Mouse (Mus musculus) midbrain, embryonic 14.5 days (tissue): ENCODE data around the gene Rpl38. TPM values are rescaled to one million over a fixed set of nuclear protein-coding genes. Genes with fewer than 3 reads are reported as not detected.
A peak's percentile ranks its signal among the peaks of the same experiment; 100 is the strongest.
"Not testable (repeated sequence)": the region's sequence is repeated elsewhere in the genome, so short reads cannot be mapped to it uniquely, and the experiment has no call there.

Experiments used
- ATAC-seq: fragments of 200-750 bp; cut with Nextera tagmentation; 2 replicates; pipeline ENCODE4 v1.8.0; 2017; ENCODE audit warnings: moderate number of reproducible peaks, moderate library complexity; ENCODE audit not compliant: low FRiP score, low TSS enrichment
- DNase-seq: peaks from one replicate; pipeline ENCODE4 v3.0.0-alpha.2; 2015
- H3K27ac ChIP-seq: fragments of 300-500 bp; sonication (generic); replicated peaks from 2 replicates; pipeline ENCODE4 v1.5.1; 2014; ENCODE audit warnings: mild to moderate bottlenecking, low read depth, low read length, moderate library complexity
- H3K27me3 ChIP-seq: fragments of 300-500 bp; sonication (generic); 2 replicates; pipeline ENCODE4 v1.6.1; 2014; ENCODE audit warnings: low read length, control low read depth, mixed read lengths; ENCODE audit not compliant: control insufficient read depth, insufficient read depth
- H3K36me3 ChIP-seq: fragments of 300-500 bp; sonication (generic); 2 replicates; pipeline ENCODE4 v1.6.1; 2014; ENCODE audit warnings: low read length, control low read depth; ENCODE audit not compliant: control insufficient read depth, insufficient read depth
- H3K4me1 ChIP-seq: fragments of 300-500 bp; sonication (generic); 2 replicates; pipeline ENCODE4 v1.6.1; 2014; ENCODE audit warnings: mild to moderate bottlenecking, antibody characterized with exemption, low read length, control low read depth; ENCODE audit not compliant: control insufficient read depth, insufficient read depth
- H3K4me2 ChIP-seq: fragments of 300-500 bp; sonication (generic); 2 replicates; pipeline ENCODE4 v1.6.1; 2014; ENCODE audit warnings: mild to moderate bottlenecking, low read length, moderate library complexity
- H3K4me3 ChIP-seq: fragments of 300-500 bp; sonication (generic); replicated peaks from 2 replicates; pipeline ENCODE4 v1.5.1; 2014; ENCODE audit warnings: low read depth, low read length
- H3K9ac ChIP-seq: fragments of 300-500 bp; sonication (generic); replicated peaks from 2 replicates; pipeline ENCODE4 v1.6.1; 2014; ENCODE audit warnings: mild to moderate bottlenecking, low read length, moderate library complexity
- H3K9me3 ChIP-seq: fragments of 300-500 bp; sonication (generic); 2 replicates; pipeline ENCODE4 v1.6.1; 2016; ENCODE audit warnings: low read length, control low read depth, mixed read lengths; ENCODE audit not compliant: control insufficient read depth
- WGBS: fragments of 180-500 bp; shearing (Covaris S2); extraction: QIAGEN DNeasy Blood & Tissue Kit; methylation state at CpG from one replicate; pipeline ENCODE4 v1.1.7; 2014; 5-methylcytosine and 5-hydroxymethylcytosine counted together
- polyA plus RNA-seq: library from polyadenylated mRNA; unstranded; fragments of >200 nt; fragmentation: Nextera tagmentation; extraction: Ambion mirVana; gene quantifications from 2 replicates; pipeline ENCODE4 v1.2.1, GENCODE M21; 2014

Gene Rpl38
- polyA plus RNA-seq, 1 experiment from 2014 or later: 707 TPM

- Histone ChIP-seq H3K4me1 (peaks cover 17% of the 10 kb centered on the region), H3K4me3 (no peak overlapping the region), H3K9me3 (no peaks in the 10 kb centered on the region), H3K27me3 (peaks cover 6% of the 10 kb centered on the region; the same call in 1 of the 2 replicates), H3K27ac (no peak overlapping the region), H3K4me2 (no peak overlapping the region), H3K9ac (no peak overlapping the region), H3K36me3 (peaks cover 40% of the 10 kb centered on the region)
- no peak for DNase-seq
- 94% methylated on average over 5 of the region's 5 CpGs for WGBS
- ATAC-seq: no peak
These were observed 2.8 kb downstream of the Rpl38 start for GRCm38 (mm10) chr11:114671147-114671546.

- no peak overlapping the region for H3K4me3 ChIP-seq
- 65% methylated on average over 9 of the region's 9 CpGs for WGBS
- no peaks in the 10 kb centered on the region for H3K9me3 ChIP-seq
- ATAC-seq: no peak
- H3K9ac ChIP-seq: no peak overlapping the region
- H3K27ac ChIP-seq: no peak overlapping the region
- H3K27me3 ChIP-seq: peaks cover 6% of the 10 kb centered on the region; the same call in 1 of the 2 replicates
- H3K4me2 ChIP-seq: no peak overlapping the region
- DNase-seq: peak; percentile 82
- peaks cover 40% of the 10 kb centered on the region for H3K36me3 ChIP-seq
- peaks cover 17% of the 10 kb centered on the region for H3K4me1 ChIP-seq
These were observed 4.7 kb downstream of the Rpl38 start for GRCm38 (mm10) chr11:114672794-114673718.

- DNase-seq (no peak), ATAC-seq (no peak)
- Histone ChIP-seq H3K4me2 (no peak overlapping the region), H3K9ac (no peak overlapping the region), H3K9me3 (no peaks in the 10 kb centered on the region), H3K4me1 (peaks cover 17% of the 10 kb centered on the region), H3K4me3 (no peak overlapping the region), H3K27me3 (peaks cover 6% of the 10 kb centered on the region; the same call in 1 of the 2 replicates), H3K27ac (no peak overlapping the region), H3K36me3 (peaks cover 40% of the 10 kb centered on the region)
- 75% methylated on average over 2 of the region's 2 CpGs for WGBS
These were observed 5.4 kb downstream of the Rpl38 start for GRCm38 (mm10) chr11:114673719-114674050.

GRCm38 (mm10) chr11:114674180-114674579 is 5.9 kb downstream of the Rpl38 start:
- H3K36me3 ChIP-seq: peaks cover 40% of the 10 kb centered on the region
- no peak overlapping the region for H3K27ac ChIP-seq
- WGBS: 52% methylated on average over 8 of the region's 8 CpGs
- no peak overlapping the region for H3K4me2 ChIP-seq
- peaks cover 6% of the 10 kb centered on the region; the same call in 1 of the 2 replicates for H3K27me3 ChIP-seq
- DNase-seq (no peak), ATAC-seq (no peak)
- peaks cover 17% of the 10 kb centered on the region for H3K4me1 ChIP-seq
- no peak overlapping the region for H3K4me3 ChIP-seq
- no peak overlapping the region for H3K9ac ChIP-seq
- no peaks in the 10 kb centered on the region for H3K9me3 ChIP-seq

- no CpG with 5 or more reads among the region's 3 CpGs for WGBS
- peak overlapping the region; percentile 77 for H3K4me2 ChIP-seq
- peaks cover 18% of the 10 kb centered on the region for H3K4me1 ChIP-seq
- not testable (repeated sequence) for H3K27ac ChIP-seq, H3K9ac ChIP-seq, DNase-seq, ATAC-seq, H3K9me3 ChIP-seq, H3K27me3 ChIP-seq
- H3K36me3 ChIP-seq: peaks cover 40% of the 10 kb centered on the region
- peak overlapping the region; percentile 45; the same call in 1 of the 2 replicates for H3K4me3 ChIP-seq
These were observed 6.5 kb downstream of the Rpl38 start for GRCm38 (mm10) chr11:114674796-114675195.

- peaks cover 13% of the 10 kb centered on the region for H3K4me1 ChIP-seq
- peak within 1 kb of the TSS; percentile 77 for H3K4me2 ChIP-seq
- ATAC-seq (peak; percentile 77), DNase-seq (peak; percentile 82)
- no peaks in the 10 kb centered on the region for H3K9me3 ChIP-seq
- peak within 1 kb of the TSS; percentile 45 for H3K4me3 ChIP-seq
- H3K27ac ChIP-seq: no peak within 1 kb of the TSS
- H3K27me3 ChIP-seq: peaks cover 6% of the 10 kb centered on the region; the same call in 1 of the 2 replicates
- under 1% methylated on average over 40 of the region's 40 CpGs for WGBS
- peaks cover 37% of the 10 kb centered on the region for H3K36me3 ChIP-seq
- H3K9ac ChIP-seq: peak within 1 kb of the TSS; percentile 61
These were observed 7.1 kb downstream of the Rpl38 start, which contains the start of gene Ttyh2 for GRCm38 (mm10) chr11:114675341-114675825. TSS of gene Ttyh2 (plus strand) at chr11:114675431.

- WGBS: 3% methylated on average over 27 of the region's 27 CpGs
- ATAC-seq: no peak
- H3K27ac ChIP-seq: no peak overlapping the region
These were observed 7.6 kb downstream of the Rpl38 start for GRCm38 (mm10) chr11:114675826-114676401.

GRCm38 (mm10) chr11:114676431-114676830 is 8.1 kb downstream of the Rpl38 start:
- peak overlapping the region; percentile 61; the same call in 1 of the 2 replicates for H3K9ac ChIP-seq
- H3K4me2 ChIP-seq: peak overlapping the region; percentile 77
- no peaks in the 10 kb centered on the region for H3K9me3 ChIP-seq
- no peak overlapping the region for H3K27ac ChIP-seq
- peaks cover 6% of the 10 kb centered on the region; the same call in 1 of the 2 replicates for H3K27me3 ChIP-seq
- WGBS: 6% methylated on average over 14 of the region's 14 CpGs
- no peak for DNase-seq
- H3K4me3 ChIP-seq: peak overlapping the region; percentile 45
- peaks cover 14% of the 10 kb centered on the region for H3K4me1 ChIP-seq
- peaks cover 27% of the 10 kb centered on the region for H3K36me3 ChIP-seq
- no peak for ATAC-seq

More at GRCm38 (mm10) chr11:114675826-114676401, 7.6 kb downstream of the Rpl38 start:
- DNase-seq: peak; percentile 44
- H3K36me3 ChIP-seq: peaks cover 32% of the 10 kb centered on the region
- peaks cover 6% of the 10 kb centered on the region; the same call in 1 of the 2 replicates for H3K27me3 ChIP-seq
- H3K4me2 ChIP-seq: peak overlapping the region; percentile 77
- no peaks in the 10 kb centered on the region for H3K9me3 ChIP-seq
- peak overlapping the region; percentile 45 for H3K4me3 ChIP-seq
- H3K9ac ChIP-seq: peak overlapping the region; percentile 61
- peaks cover 14% of the 10 kb centered on the region for H3K4me1 ChIP-seq
